Mouse (Mus musculus) midbrain, embryonic 15.5 days (tissue): ENCODE data around the gene Gnb2. TPM values are rescaled to one million over a fixed set of nuclear protein-coding genes. Genes with fewer than 3 reads are reported as not detected.

ENCODE experiments used
- ATAC-seq: fragments of 200-750 bp; cut with Nextera tagmentation; replicated peaks from 2 replicates; pipeline ENCODE4 v1.8.0; 2017; ENCODE audit warnings: moderate TSS enrichment
- H3K27ac ChIP-seq: fragments of 300-500 bp; sonication (generic); 2 replicates; pipeline ENCODE4 v1.5.1; 2015; ENCODE audit warnings: mild to moderate bottlenecking, inconsistent platforms
- H3K27me3 ChIP-seq: fragments of 300-500 bp; sonication (generic); replicated peaks from 2 replicates; pipeline ENCODE4 v1.6.1; 2015; ENCODE audit warnings: inconsistent platforms
- H3K36me3 ChIP-seq: fragments of 300-500 bp; sonication (generic); replicated peaks from 2 replicates; pipeline ENCODE4 v1.6.1; 2015; ENCODE audit warnings: inconsistent platforms
- H3K4me1 ChIP-seq: fragments of 300-500 bp; sonication (generic); 2 replicates; pipeline ENCODE4 v1.6.1; 2015; ENCODE audit warnings: inconsistent platforms
- H3K4me2 ChIP-seq: fragments of 300-500 bp; sonication (generic); 2 replicates; pipeline ENCODE4 v1.6.1; 2015; ENCODE audit warnings: inconsistent platforms, mild to moderate bottlenecking, moderate library complexity
- H3K4me3 ChIP-seq: fragments of 300-500 bp; sonication (generic); 2 replicates; pipeline ENCODE4 v1.5.1; 2015; ENCODE audit warnings: mild to moderate bottlenecking, inconsistent platforms
- H3K9ac ChIP-seq: fragments of 300-500 bp; sonication (generic); 2 replicates; pipeline ENCODE4 v1.6.1; 2015; ENCODE audit warnings: mild to moderate bottlenecking, inconsistent platforms
- H3K9me3 ChIP-seq: fragments of 300-500 bp; sonication (generic); 2 replicates; pipeline ENCODE4 v1.6.1; 2016; ENCODE audit warnings: inconsistent platforms
- WGBS: fragments of 180-500 bp; shearing (Covaris S2); methylation state at CpG from one replicate; pipeline ENCODE4 v1.1.7; 2015; ENCODE audit warnings: mixed read lengths; 5-methylcytosine and 5-hydroxymethylcytosine counted together
- polyA plus RNA-seq: library from polyadenylated mRNA; unstranded; fragments of >200 nt; fragmentation: Nextera tagmentation; extraction: Ambion mirVana; gene quantifications from 2 replicates; pipeline ENCODE4 v1.2.1, GENCODE M21; 2015

Gnb2 gene
- polyA plus RNA-seq, 1 experiment from 2014 or later, result 525 TPM

- no peaks in the 10 kb centered on the region for H3K9me3 ChIP-seq
- no peak overlapping the region for H3K4me2 ChIP-seq
- ATAC-seq, result no peak
- H3K27me3 ChIP-seq, result no peaks in the 10 kb centered on the region
- H3K4me3 ChIP-seq, result no peak overlapping the region
- H3K4me1 ChIP-seq, result peaks cover 32% of the 10 kb centered on the region
- 71% methylated on average over 16 of the region's 16 CpGs for WGBS
- H3K27ac ChIP-seq, result peak overlapping the region; percentile 42; the same call in 1 of the 2 replicates
- H3K9ac ChIP-seq, result no peak overlapping the region
- peaks cover 86% of the 10 kb centered on the region for H3K36me3 ChIP-seq
These were observed 7.8 kb downstream of the Gnb2 start for GRCm38 (mm10) chr5:137525511-137525910.

- Histone ChIP-seq H3K4me1 (peaks cover 24% of the 10 kb centered on the region), H3K27ac (0 out of 2 replicates have a peak overlapping the region, but pooled peaks have one; percentile 42), H3K36me3 (peaks cover 87% of the 10 kb centered on the region), H3K9ac (no peak overlapping the region), H3K27me3 (no peaks in the 10 kb centered on the region), H3K9me3 (no peaks in the 10 kb centered on the region), H3K4me2 (no peak overlapping the region), H3K4me3 (no peak overlapping the region)
- WGBS, result 89% methylated on average over 13 of the region's 13 CpGs
- ATAC-seq, result no peak
These were observed 8.6 kb downstream of the Gnb2 start for GRCm38 (mm10) chr5:137524671-137525070.

- ATAC-seq, result no peak
- Histone ChIP-seq H3K4me1 (peaks cover 19% of the 10 kb centered on the region), H3K27ac (0 out of 2 replicates have a peak overlapping the region, but pooled peaks have one; percentile 17), H3K9ac (no peak overlapping the region), H3K27me3 (no peaks in the 10 kb centered on the region), H3K9me3 (no peaks in the 10 kb centered on the region), H3K36me3 (peaks cover 88% of the 10 kb centered on the region), H3K4me3 (no peak overlapping the region), H3K4me2 (no peak overlapping the region)
- 80% methylated on average over 8 of the region's 8 CpGs for WGBS
These were observed 9.1 kb downstream of the Gnb2 start for GRCm38 (mm10) chr5:137524251-137524515.

- no peak overlapping the region for H3K4me2 ChIP-seq
- H3K9me3 ChIP-seq, result no peaks in the 10 kb centered on the region
- H3K4me1 ChIP-seq, result peaks cover 16% of the 10 kb centered on the region
- no peak overlapping the region for H3K9ac ChIP-seq
- ATAC-seq, result no peak
- peaks cover 88% of the 10 kb centered on the region for H3K36me3 ChIP-seq
- 79% methylated on average over 25 of the region's 25 CpGs for WGBS
- H3K27me3 ChIP-seq, result no peaks in the 10 kb centered on the region
- H3K4me3 ChIP-seq, result no peak overlapping the region
- H3K27ac ChIP-seq, result peak overlapping the region; percentile 17; the same call in 1 of the 2 replicates
These were observed 9.7 kb downstream of the Gnb2 start for GRCm38 (mm10) chr5:137523396-137524250.

GRCm38 (mm10) chr5:137522711-137523110, 10.6 kb downstream of the Gnb2 start:
- Histone ChIP-seq H3K9me3 (no peaks in the 10 kb centered on the region), H3K27me3 (no peaks in the 10 kb centered on the region), H3K4me2 (no peak overlapping the region), H3K36me3 (peaks cover 86% of the 10 kb centered on the region), H3K9ac (no peak overlapping the region), H3K4me3 (no peak overlapping the region), H3K27ac (no peak overlapping the region), H3K4me1 (peaks cover 10% of the 10 kb centered on the region)
- WGBS, result 66% methylated on average over 11 of the region's 11 CpGs
- no peak for ATAC-seq

- Histone ChIP-seq H3K27me3 (no peaks in the 10 kb centered on the region), H3K27ac (no peak overlapping the region), H3K4me1 (peaks cover 7% of the 10 kb centered on the region), H3K4me3 (no peak overlapping the region), H3K9me3 (no peaks in the 10 kb centered on the region), H3K36me3 (peaks cover 78% of the 10 kb centered on the region), H3K9ac (no peak overlapping the region), H3K4me2 (no peak overlapping the region)
- no peak for ATAC-seq
- WGBS, result 79% methylated on average over 9 of the region's 9 CpGs
These were observed 11.4 kb downstream of the Gnb2 start for GRCm38 (mm10) chr5:137521861-137522260.

- peaks cover 63% of the 10 kb centered on the region for H3K36me3 ChIP-seq
- H3K4me1 ChIP-seq, result peaks cover 12% of the 10 kb centered on the region
- H3K4me3 ChIP-seq, result no peak overlapping the region
- H3K4me2 ChIP-seq, result no peak overlapping the region
- H3K27ac ChIP-seq, result no peak overlapping the region
- ATAC-seq, result no peak
- H3K9ac ChIP-seq, result no peak overlapping the region
- H3K9me3 ChIP-seq, result no peaks in the 10 kb centered on the region
- H3K27me3 ChIP-seq, result no peaks in the 10 kb centered on the region
- WGBS, result 91% methylated on average over 27 of the region's 27 CpGs
These were observed 13.4 kb downstream of the Gnb2 start for GRCm38 (mm10) chr5:137519691-137520550.

GRCm38 (mm10) chr5:137518436-137518835, 14.9 kb downstream of the Gnb2 start, which contains the start of gene Gigyf1:
Gigyf1 (plus strand) TSS chr5:137518548.
- Histone ChIP-seq H3K36me3 (peaks cover 50% of the 10 kb centered on the region), H3K27me3 (no peaks in the 10 kb centered on the region), H3K4me3 (no peak within 1 kb of the TSS), H3K9me3 (no peaks in the 10 kb centered on the region), H3K9ac (no peak within 1 kb of the TSS), H3K4me2 (no peak within 1 kb of the TSS), H3K4me1 (peaks cover 27% of the 10 kb centered on the region), H3K27ac (no peak within 1 kb of the TSS)
- WGBS, result 68% methylated on average over 5 of the region's 5 CpGs
- ATAC-seq, result no peak

GRCm38 (mm10) chr5:137514811-137515210, 18.5 kb downstream of the Gnb2 start:
- H3K4me1 ChIP-seq, result peaks cover 52% of the 10 kb centered on the region
- H3K9me3 ChIP-seq, result no peaks in the 10 kb centered on the region
- H3K27me3 ChIP-seq, result no peaks in the 10 kb centered on the region
- H3K36me3 ChIP-seq, result peaks cover 18% of the 10 kb centered on the region; the same call in 1 of the 2 replicates
- no peak overlapping the region for H3K4me3 ChIP-seq
- no peak overlapping the region for H3K27ac ChIP-seq
- H3K9ac ChIP-seq, result no peak overlapping the region
- WGBS, result 100% methylated on average over 3 of the region's 3 CpGs
- H3K4me2 ChIP-seq, result no peak overlapping the region
- ATAC-seq, result no peak

- no peak for ATAC-seq
- Histone ChIP-seq H3K4me1 (peaks cover 52% of the 10 kb centered on the region), H3K9me3 (no peaks in the 10 kb centered on the region), H3K36me3 (peaks cover 11% of the 10 kb centered on the region; the same call in 1 of the 2 replicates), H3K4me2 (peak overlapping the region; percentile 82; the same call in 1 of the 2 replicates), H3K27me3 (no peaks in the 10 kb centered on the region), H3K27ac (no peak overlapping the region), H3K9ac (peak overlapping the region; percentile 21; the same call in 1 of the 2 replicates), H3K4me3 (no peak overlapping the region)
- WGBS, result 81% methylated on average over 12 of the region's 12 CpGs
These were observed 19.2 kb downstream of the Gnb2 start for GRCm38 (mm10) chr5:137513951-137514721.

GRCm38 (mm10) chr5:137512847-137513794, 20.2 kb downstream of the Gnb2 start:
- H3K4me2 ChIP-seq, result peak overlapping the region; percentile 82
- ATAC-seq, result 0 out of 2 replicates have a peak, but pooled peaks have one; percentile 48
- no peaks in the 10 kb centered on the region for H3K9me3 ChIP-seq
- no peaks in the 10 kb centered on the region for H3K27me3 ChIP-seq
- peaks cover 1% of the 10 kb centered on the region; the same call in 1 of the 2 replicates for H3K36me3 ChIP-seq
- H3K9ac ChIP-seq, result no peak overlapping the region
- 80% methylated on average over 11 of the region's 11 CpGs for WGBS
- peak overlapping the region; percentile 93; the same call in 1 of the 2 replicates for H3K4me3 ChIP-seq
- no peak overlapping the region for H3K27ac ChIP-seq
- H3K4me1 ChIP-seq, result peaks cover 52% of the 10 kb centered on the region
